Mouse (Mus musculus) liver, postnatal 0 days (tissue): ENCODE measurements at regions not wholly inside any gene's neighbourhood (a gene's known extent, or its start where the extent isn't known, plus 50 kb on each side); places are given as distances from the start of the nearest gene placed in this dataset.

ENCODE experiments used
- ATAC-seq: fragments of 200-750 bp; cut with Nextera tagmentation; 2 replicates; pipeline ENCODE4 v1.8.0; 2017; ENCODE audit warnings: mild to moderate bottlenecking, moderate library complexity
- DNase-seq: peaks from one replicate; pipeline ENCODE4 v3.0.0-alpha.2; 2016
- H3K27ac ChIP-seq: fragments of 300-500 bp; sonication (generic); 2 replicates; pipeline ENCODE4 v1.5.1; 2014; ENCODE audit warnings: antibody characterized with exemption, moderate library complexity, mild to moderate bottlenecking, low read depth
- H3K27me3 ChIP-seq: fragments of 300-500 bp; sonication (generic); 2 replicates; pipeline ENCODE4 v1.6.1; 2014; ENCODE audit warnings: low read length, control low read depth, mixed read lengths; ENCODE audit not compliant: insufficient read depth
- H3K36me3 ChIP-seq: fragments of 300-500 bp; sonication (generic); replicated peaks from 2 replicates; pipeline ENCODE4 v1.6.1; 2014; ENCODE audit warnings: mild to moderate bottlenecking, control low read depth, low read length, moderate library complexity, mixed read lengths; ENCODE audit not compliant: insufficient read depth
- H3K4me1 ChIP-seq: fragments of 300-500 bp; sonication (generic); 2 replicates; pipeline ENCODE4 v1.6.1; 2014; ENCODE audit warnings: antibody characterized with exemption, mild to moderate bottlenecking, control low read depth; ENCODE audit not compliant: insufficient read depth
- H3K4me2 ChIP-seq: fragments of 300-500 bp; sonication (generic); 2 replicates; pipeline ENCODE4 v1.6.1; 2014; ENCODE audit warnings: low read depth, mild to moderate bottlenecking, low read length, moderate library complexity, mixed read lengths
- H3K4me3 ChIP-seq: fragments of 300-500 bp; sonication (generic); 2 replicates; pipeline ENCODE4 v1.5.1; 2014; ENCODE audit warnings: low read depth, low read length
- H3K9ac ChIP-seq: fragments of 300-500 bp; sonication (generic); replicated peaks from 2 replicates; pipeline ENCODE4 v1.6.1; 2014; ENCODE audit warnings: mild to moderate bottlenecking, moderate library complexity
- H3K9me3 ChIP-seq: fragments of 300-500 bp; sonication (generic); 2 replicates; pipeline ENCODE4 v1.6.1; 2016; ENCODE audit warnings: mild to moderate bottlenecking, control low read depth, low read length, mixed read lengths
- CTCF ChIP-seq: sonication (generic); IDR thresholded peaks from 2 replicates; pipeline ENCODE4 v1.5.1; 2016; ENCODE audit warnings: antibody characterized with exemption, low read depth
- EP300 ChIP-seq: IDR thresholded peaks from 2 replicates; pipeline ENCODE4 v1.6.1; 2016; ENCODE audit warnings: antibody characterized with exemption, low read depth, mild to moderate bottlenecking
- WGBS: fragments of 180-500 bp; shearing (Covaris S2); extraction: QIAGEN DNeasy Blood & Tissue Kit; methylation state at CpG from one replicate; pipeline ENCODE4 v1.1.7; 2014; ENCODE audit not compliant: insufficient replicate concordance; 5-methylcytosine and 5-hydroxymethylcytosine counted together

- ATAC-seq (peak; percentile 67), DNase-seq (no peak)
- 51% methylated on average over 4 of the region's 4 CpGs for WGBS
- H3K9ac ChIP-seq: no peak overlapping the region
- no peak overlapping the region for H3K4me2 ChIP-seq
- peaks cover 16% of the 10 kb centered on the region for H3K4me1 ChIP-seq
- peak overlapping the region; percentile 9; the same call in 1 of the 2 replicates for H3K27ac ChIP-seq
- H3K9me3 ChIP-seq: no peaks in the 10 kb centered on the region
- no peak for TF ChIP-seq EP300
- TF ChIP-seq CTCF: no peak
- H3K27me3 ChIP-seq: no peaks in the 10 kb centered on the region
- no peaks in the 10 kb centered on the region for H3K36me3 ChIP-seq
- H3K4me3 ChIP-seq: no peak overlapping the region
Measured at GRCm38 (mm10) chr19:21051872-21052271, 97.9 kb upstream of the Tmc1 start.

DNA sequence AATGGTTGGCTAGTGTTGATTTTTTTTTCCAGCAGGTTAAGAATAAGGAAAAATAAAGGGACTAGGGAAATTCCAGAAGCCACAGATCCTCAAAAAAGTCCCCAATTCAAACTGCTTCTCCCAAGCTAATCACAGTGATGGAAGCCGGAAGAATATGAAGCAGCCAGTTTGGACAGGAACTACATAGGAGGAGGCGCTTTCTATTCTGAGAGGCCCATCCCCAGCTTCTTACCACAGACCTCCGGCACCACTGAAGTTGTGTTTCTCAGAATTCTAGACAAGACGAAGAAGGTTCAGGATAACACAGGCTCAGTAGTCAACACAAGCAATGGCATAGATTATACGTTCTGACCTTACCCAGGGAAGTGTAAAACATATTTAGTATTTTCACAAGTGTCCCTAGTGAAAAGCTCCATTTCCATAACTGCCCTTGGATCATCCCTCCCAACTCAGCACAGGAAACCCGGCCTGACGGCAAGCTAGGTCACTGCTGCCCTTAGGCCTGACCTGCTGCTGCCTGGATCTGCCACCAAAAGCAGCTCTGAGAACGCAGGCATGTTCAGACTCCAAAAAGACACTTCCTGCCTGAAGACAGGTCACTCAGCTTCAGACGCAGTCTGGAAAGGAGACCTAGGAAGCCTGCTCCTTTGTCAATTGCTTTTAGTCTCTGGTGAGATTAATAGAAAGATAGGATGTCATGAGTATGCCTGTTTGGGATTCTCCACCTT lies 97.2 kb upstream of the Tmc1 start:
- no peak overlapping the region for H3K4me3 ChIP-seq
- peak; percentile 45; the same call in 1 of the 2 replicates for ATAC-seq
- no peaks in the 10 kb centered on the region for H3K27me3 ChIP-seq
- peak overlapping the region; percentile 55; the same call in 1 of the 2 replicates for H3K27ac ChIP-seq
- TF ChIP-seq CTCF: no peak
- TF ChIP-seq EP300: no peak
- no peaks in the 10 kb centered on the region for H3K36me3 ChIP-seq
- H3K4me2 ChIP-seq: no peak overlapping the region
- H3K4me1 ChIP-seq: peaks cover 16% of the 10 kb centered on the region
- WGBS: 32% methylated on average over 9 of the region's 9 CpGs
- DNase-seq: no peak
- no peaks in the 10 kb centered on the region for H3K9me3 ChIP-seq
- no peak overlapping the region for H3K9ac ChIP-seq

- Histone ChIP-seq H3K4me1 (peaks cover 16% of the 10 kb centered on the region), H3K4me2 (no peak overlapping the region), H3K9ac (no peak overlapping the region), H3K27me3 (no peaks in the 10 kb centered on the region), H3K4me3 (no peak overlapping the region), H3K27ac (no peak overlapping the region), H3K36me3 (no peaks in the 10 kb centered on the region), H3K9me3 (no peaks in the 10 kb centered on the region)
- DNase-seq (no peak), ATAC-seq (no peak)
- TF ChIP-seq EP300: no peak
- TF ChIP-seq CTCF: no peak
Measured at GRCm38 (mm10) chr19:21049301-21049700, 95.3 kb upstream of the Tmc1 start.

GRCm38 (mm10) chr19:21045565-21045964 lies 91.6 kb upstream of the Tmc1 start:
- H3K4me2 ChIP-seq: no peak overlapping the region
- H3K36me3 ChIP-seq: no peaks in the 10 kb centered on the region
- no peak overlapping the region for H3K27ac ChIP-seq
- no peaks in the 10 kb centered on the region for H3K9me3 ChIP-seq
- H3K9ac ChIP-seq: no peak overlapping the region
- no peaks in the 10 kb centered on the region for H3K4me1 ChIP-seq
- 52% methylated on average over 12 of the region's 12 CpGs for WGBS
- no peak overlapping the region for H3K4me3 ChIP-seq
- H3K27me3 ChIP-seq: no peaks in the 10 kb centered on the region
- no peak for DNase-seq
- no peak for TF ChIP-seq CTCF
- no peak for TF ChIP-seq EP300
- ATAC-seq: no peak

DNA sequence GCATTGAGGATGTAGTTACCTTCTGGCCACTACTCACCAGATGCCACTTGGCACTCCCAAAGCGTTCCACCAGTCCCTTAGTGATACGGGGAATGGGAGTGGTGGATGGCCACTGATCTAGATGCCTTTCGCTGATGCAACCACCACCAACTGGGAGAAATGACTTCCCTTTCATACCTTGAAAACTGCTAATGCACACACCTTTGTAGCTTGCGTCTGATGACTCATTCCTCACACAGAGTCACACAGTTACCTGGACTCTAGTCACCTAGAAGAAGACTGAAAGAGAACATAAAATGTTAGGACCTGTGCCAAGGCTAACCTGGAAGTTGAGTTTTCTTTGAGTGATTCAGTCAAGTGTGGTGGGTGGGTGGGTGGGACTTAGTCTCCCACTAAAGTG lies 90.0 kb upstream of the Tmc1 start:
- DNase-seq: no peak
- H3K27ac ChIP-seq: no peak overlapping the region
- H3K4me3 ChIP-seq: no peak overlapping the region
- no peaks in the 10 kb centered on the region for H3K36me3 ChIP-seq
- H3K4me2 ChIP-seq: no peak overlapping the region
- no peaks in the 10 kb centered on the region for H3K27me3 ChIP-seq
- no peak for ATAC-seq
- no peaks in the 10 kb centered on the region for H3K9me3 ChIP-seq
- no peak overlapping the region for H3K9ac ChIP-seq
- TF ChIP-seq EP300: no peak
- no peak for TF ChIP-seq CTCF
- WGBS: 82% methylated on average over 4 of the region's 4 CpGs
- no peaks in the 10 kb centered on the region for H3K4me1 ChIP-seq

DNA sequence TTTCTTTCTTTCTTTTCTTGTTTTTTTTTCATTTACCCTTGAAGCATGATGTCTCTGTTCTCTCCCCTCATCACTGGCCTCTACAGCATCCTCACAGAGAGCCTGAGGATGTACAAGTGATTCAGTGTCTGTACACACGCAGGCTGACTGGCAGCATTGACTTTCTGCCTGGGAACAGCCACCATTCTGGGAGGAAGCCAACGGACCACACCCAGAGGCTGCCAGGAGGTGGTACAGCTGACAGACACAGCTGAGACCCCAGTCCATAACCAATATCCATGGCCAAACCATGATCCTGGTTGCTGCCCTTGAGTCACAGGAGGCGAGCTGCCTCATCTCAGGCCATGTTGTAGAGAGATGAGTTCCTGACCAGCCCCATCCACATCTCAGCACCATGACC lies 88.5 kb upstream of the Tmc1 start:
- H3K36me3 ChIP-seq: no peaks in the 10 kb centered on the region
- DNase-seq (no peak), ATAC-seq (no peak)
- H3K27me3 ChIP-seq: no peaks in the 10 kb centered on the region
- H3K9ac ChIP-seq: no peak overlapping the region
- WGBS: 70% methylated on average over 3 of the region's 3 CpGs
- TF ChIP-seq EP300: no peak
- TF ChIP-seq CTCF: no peak
- H3K4me3 ChIP-seq: no peak overlapping the region
- no peaks in the 10 kb centered on the region for H3K9me3 ChIP-seq
- no peak overlapping the region for H3K4me2 ChIP-seq
- peaks cover 4% of the 10 kb centered on the region; the same call in 1 of the 2 replicates for H3K4me1 ChIP-seq
- H3K27ac ChIP-seq: no peak overlapping the region
